Mouse (Mus musculus) layer of hippocampus, adult 6 months (tissue): ENCODE measurements around the gene Mier2. TPM values are rescaled to one million over a fixed set of nuclear protein-coding genes. Genes with fewer than 3 reads are reported as not detected.

Experiments used
- long read RNA-seq, 2 experiments: library from polyadenylated mRNA; unstranded; transcript quantifications; one replicate each; pipeline ENCODE4 v2.0.0; 2019 to 2020
- microRNA-seq: library from miRNA; unstranded; fragments of <30 nt; microRNA quantifications from one replicate; pipeline ENCODE4 v1.2.0, GENCODE M21; 2020
- polyA plus RNA-seq: library from polyadenylated mRNA; unstranded; fragments of <200 nt; fragmentation: Nextera tagmentation; gene quantifications from 2 replicates; pipeline ENCODE4 v1.2.3, GENCODE M21; 2021

Gene Mier2
- polyA plus RNA-seq: 21.2 and 25.3 TPM in 2 replicates
- long read RNA-seq, experiment 1, transcript Mier2-203 (14 exons, 2,676 nt): major isoform, 27 of 58 reads
- long read RNA-seq, experiment 1, partial matches to known transcripts: 15 of 58 reads
- long read RNA-seq, experiment 1, other reads (novel, unspliced or antisense): 14 of 58 reads
- long read RNA-seq, experiment 2, transcript Mier2-201 (14 exons, 2,562 nt): minor isoform, 6 of 197 reads
- long read RNA-seq, experiment 2, transcript Mier2-203 (14 exons, 2,676 nt): major isoform, 109 of 197 reads
- long read RNA-seq, experiment 2, partial matches to known transcripts: 21 of 197 reads
- long read RNA-seq, experiment 2, other reads (novel, unspliced or antisense): 60 of 197 reads

DNA sequence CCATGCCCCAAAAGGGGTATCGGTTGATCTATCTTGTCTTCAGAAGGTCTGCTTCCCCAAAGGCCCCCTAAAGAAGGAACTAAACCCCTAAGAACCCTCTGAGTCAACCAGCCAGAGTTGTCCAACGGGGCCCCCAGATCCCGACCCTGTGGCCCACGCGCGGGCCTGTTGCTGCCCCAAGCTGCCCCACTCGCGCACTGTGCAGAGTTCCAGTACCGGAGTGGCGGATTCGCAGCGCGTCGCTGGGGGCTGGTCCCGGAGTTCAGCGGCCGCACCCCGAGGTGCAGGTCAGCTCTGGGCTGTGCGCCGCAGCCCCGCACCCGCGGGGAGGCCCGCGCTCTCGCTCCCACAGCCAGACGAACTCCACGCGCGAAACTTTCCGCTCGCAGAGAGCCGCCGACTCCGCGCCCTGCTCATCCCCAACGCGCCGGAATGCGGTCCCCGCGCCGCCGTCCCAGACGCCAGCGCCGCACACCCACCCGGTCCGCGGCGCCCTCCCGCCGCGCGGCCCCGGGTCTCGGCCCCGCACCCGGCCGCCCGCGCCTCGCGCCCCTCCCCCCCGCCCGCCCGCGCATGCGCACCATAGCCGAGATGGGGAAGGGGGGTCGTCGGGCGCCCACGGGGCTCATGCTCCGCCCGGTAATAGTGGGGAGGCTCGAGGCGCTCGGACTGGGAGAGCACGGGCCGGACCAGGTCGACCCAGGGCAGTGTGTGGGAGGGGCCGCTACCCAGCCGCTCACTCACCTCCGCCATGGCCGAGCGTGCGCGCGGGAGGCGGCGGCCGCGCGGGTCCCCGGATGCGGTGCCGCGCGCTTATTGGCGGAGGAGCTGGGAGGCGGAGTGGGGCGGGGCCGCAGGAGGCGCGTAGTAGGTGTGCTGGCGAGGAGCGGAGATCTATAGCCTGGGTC lies at the start of gene Mier2:
Gene Mier2 (minus strand): TSS at position 870 of the 908 bp plus-strand sequence.

DNA sequence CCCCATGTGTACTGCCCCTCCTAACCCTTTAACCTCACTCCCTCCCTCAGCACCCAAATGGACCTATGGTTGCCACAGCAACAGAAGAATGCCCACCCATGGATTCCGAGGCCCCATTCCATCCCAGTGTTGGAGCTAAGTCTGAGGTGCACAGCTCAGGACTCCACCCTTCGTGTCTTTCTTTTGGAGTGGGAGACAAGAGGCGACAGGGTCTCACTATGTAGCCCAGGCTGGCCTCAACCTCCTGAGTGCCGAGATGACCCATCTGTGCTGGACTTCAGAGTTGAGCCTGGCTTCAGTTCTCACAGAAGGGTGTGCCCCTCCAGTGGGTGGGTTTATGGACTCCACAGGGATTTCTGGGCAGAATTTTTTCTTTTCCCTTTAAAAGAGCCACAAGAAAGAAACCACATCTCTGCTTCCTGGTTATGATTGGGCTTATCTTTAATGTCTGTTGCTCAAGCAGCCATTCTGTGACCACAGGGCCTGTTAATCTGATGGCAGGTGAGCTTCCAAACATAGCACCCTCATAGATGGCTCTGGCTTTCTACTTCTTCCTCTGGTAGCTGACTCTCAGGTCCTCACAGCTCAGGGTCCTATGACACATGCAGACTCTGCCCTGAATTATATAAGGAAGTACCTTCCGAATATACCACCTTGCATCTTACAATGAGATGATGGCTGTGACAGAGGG lies 32.2 kb upstream of the Mier2 start, which contains the start of gene Theg:
Gene Theg (minus strand): TSS at position 271 of the 691 bp plus-strand sequence.

GRCm38 (mm10) chr10:79533126-79533911 lies 21.7 kb downstream of the Mier2 start, which contains the start of gene Plpp2:
Gene Plpp2, minus strand, starts transcription at chr10:79533796.

Small RNA genes within 50 kb of the gene (microRNA-seq; reads per million reads assigned to microRNA genes)
- 0.86 reads per million for gene Mir6909

Other genes with a start within 250 kb of the Mier2 start
- not detected in 2 replicates for gene Vmn2r82, start 198.7 kb downstream of the Mier2 start, polyA plus RNA-seq
- gene Vmn2r83, start 86.5 kb downstream of the Mier2 start, polyA plus RNA-seq: not detected in 2 replicates
- gene Plpp2, start 21.4 kb downstream of the Mier2 start, polyA plus RNA-seq: 9.8 and 11.2 TPM in 2 replicates
- 0.51 and 1.1 TPM in 2 replicates for gene Theg, start 32.1 kb upstream of the Mier2 start, polyA plus RNA-seq
- gene C2cd4c, start 58.8 kb upstream of the Mier2 start, polyA plus RNA-seq: 0.78 and 0.80 TPM in 2 replicates
- 2.2 and 2.3 TPM in 2 replicates for gene Shc2, start 82.7 kb upstream of the Mier2 start, polyA plus RNA-seq
- gene Odf3l2, start 90.5 kb upstream of the Mier2 start, polyA plus RNA-seq: 0.15 and 0.30 TPM in 2 replicates
- gene Madcam1, start 109.4 kb upstream of the Mier2 start, polyA plus RNA-seq: not detected in 2 replicates
- 151 and 171 TPM in 2 replicates for gene Tpgs1, start 114.2 kb upstream of the Mier2 start, polyA plus RNA-seq
- 14.9 TPM in 2 replicates for gene Cdc34, start 127.0 kb upstream of the Mier2 start, polyA plus RNA-seq
- 0.60 and 4.2 TPM in 2 replicates for gene Gzmm, start 133.8 kb upstream of the Mier2 start, polyA plus RNA-seq
- 1,334 and 1,835 TPM in 2 replicates for gene Bsg, start 149.3 kb upstream of the Mier2 start, polyA plus RNA-seq
- 3.3 and 4.4 TPM in 2 replicates for gene Hcn2, start 161.4 kb upstream of the Mier2 start, polyA plus RNA-seq
- gene Polrmt, start 191.4 kb upstream of the Mier2 start, polyA plus RNA-seq: 15.8 and 20.0 TPM in 2 replicates
- 1.9 and 3.3 TPM in 2 replicates for gene Fgf22, start 199.9 kb upstream of the Mier2 start, polyA plus RNA-seq
- gene Rnf126, start 211.8 kb upstream of the Mier2 start, polyA plus RNA-seq: 7.6 and 10.5 TPM in 2 replicates
- gene Fstl3, start 222.1 kb upstream of the Mier2 start, polyA plus RNA-seq: 0.79 and 0.89 TPM in 2 replicates
- gene Prss57, start 235.8 kb upstream of the Mier2 start, polyA plus RNA-seq: 1.3 and 1.7 TPM in 2 replicates
- 67.9 and 93.7 TPM in 2 replicates for gene Palm, start 238.4 kb upstream of the Mier2 start, polyA plus RNA-seq